10 mouse cellular contexts compared by ENCODE assay signal in the genomic region with DNA sequence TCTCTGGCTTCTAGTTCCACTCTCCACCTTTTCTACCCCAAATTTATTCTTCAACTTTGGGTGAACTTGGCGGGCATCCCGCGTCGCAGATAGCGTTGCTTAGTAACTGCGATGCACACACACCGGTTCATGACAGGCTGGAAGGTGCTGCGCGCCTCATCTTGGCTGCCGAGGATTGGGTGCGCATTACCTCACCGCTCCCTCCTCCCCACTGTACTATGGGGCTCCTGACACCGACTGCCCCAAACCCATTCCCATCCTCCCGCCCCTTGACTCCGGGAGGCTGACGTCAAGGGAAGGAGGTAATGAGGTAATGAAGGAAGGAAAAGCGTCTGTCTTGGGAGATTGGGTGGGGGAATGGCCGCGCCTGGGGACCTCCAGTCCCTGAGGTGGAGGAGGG. TPM values are rescaled to one million over a fixed set of nuclear protein-coding genes. Genes with fewer than 3 reads are reported as not detected.
DNase-seq lines count a peak whose midpoint lies in the region; ATAC-seq and TF ChIP-seq lines count a peak whose summit lies in the region.
"Had no signal": no experiment of that assay in that cellular context is flagged by ENCODE, and none has a peak within 500 bp of the region (broad histone marks: within the 10 kb centered on the region; RNA-seq: fewer than 3 reads in every experiment).

No protein-coding gene starts in this region.

- peaks cover 71% of the 10 kb centered on the region for H3K4me1 ChIP-seq in kidney, embryonic 15.5 days
- H3K4me1 ChIP-seq in heart, embryonic 14.5 days (ENCODE audit: control insufficient read depth in 2 of 2, insufficient read depth in 2 of 2, low read length in 2 of 2) = peaks cover 11 to 19% of the 10 kb centered on the region in 2 experiments
- H3K4me1 ChIP-seq in lung, postnatal 0 days (ENCODE audit: insufficient read depth, low read depth, low read length) = no peaks in the 10 kb centered on the region
- H3K4me1 ChIP-seq in thymus, adult 2 months (replicated peaks; ENCODE audit: control insufficient read depth, insufficient read depth, low read length) = no peaks in the 10 kb centered on the region

- H3K27ac ChIP-seq in kidney, embryonic 15.5 days = 0 out of 2 replicates have a peak overlapping the region, but pooled peaks have one; percentile 35
- H3K27ac ChIP-seq in heart, embryonic 14.5 days (replicated peaks in 1 of 2; ENCODE audit: control insufficient read depth in 1 of 2, insufficient read depth in 1 of 2, low read depth in 2 of 2, low read length in 2 of 2) = peak overlapping the region; percentile 31 to 65; a peak in 3 of 4 replicates
- H3K27ac ChIP-seq in lung, postnatal 0 days (ENCODE audit: low read length) = no peak overlapping the region
- H3K27ac ChIP-seq in thymus, adult 2 months (ENCODE audit: control insufficient read depth, insufficient read depth, low read length) = no peak overlapping the region

- no peak for TF ChIP-seq POLR2A in thymus, adult 2 months (IDR thresholded peaks at IDR 0.05; ENCODE audit: control insufficient read depth, extremely low read depth, insufficient read depth, low read length, poor library complexity)

- no peak for TF ChIP-seq CTCF in lung, postnatal 0 days (IDR thresholded peaks at IDR 0.05)
- TF ChIP-seq CTCF in thymus, adult 2 months (IDR thresholded peaks at IDR 0.05; ENCODE audit: borderline replicate concordance, control insufficient read depth, extremely low read depth, insufficient read depth, low read length, poor library complexity) = no peak

- DNase-seq in kidney, adult 8-10 months = no peak
- peak; percentile 38 for DNase-seq in embryo, embryonic 9.5 days (ENCODE audit: extremely low spot score)
- no peak for DNase-seq in lung, postnatal 0 days (ENCODE audit: low spot score)
- no peak for DNase-seq in left cerebral cortex, adult 18-20 months (ENCODE audit: low spot score in 2 of 2)
- DNase-seq in thymus, adult 2 months = no peak
- no peak for DNase-seq in kidney, adult 11 months

- TF ChIP-seq EP300 in lung, postnatal 0 days (IDR thresholded peaks at IDR 0.05) = no peak

- H3K4me3 ChIP-seq in kidney, embryonic 15.5 days (replicated peaks) = peak overlapping the region; percentile 23
- peak overlapping the region in 1 of 2 experiments; percentile 2; a peak in 1 of 4 replicates for H3K4me3 ChIP-seq in heart, embryonic 14.5 days (ENCODE audit: control insufficient read depth in 1 of 2, insufficient read depth in 1 of 2, low read depth in 1 of 2, low read length in 2 of 2)
- H3K4me3 ChIP-seq in lung, postnatal 0 days (ENCODE audit: low read depth, low read length) = no peak overlapping the region
- H3K4me3 ChIP-seq in thymus, adult 2 months (ENCODE audit: control insufficient read depth, insufficient read depth, low read length) = no peak overlapping the region

- 14% methylated on average over 19 of the region's 19 CpGs for WGBS in kidney, embryonic 15.5 days
- WGBS in heart, embryonic 14.5 days = 1% methylated on average over 19 of the region's 19 CpGs
- under 1% methylated on average over 19 of the region's 19 CpGs for WGBS in lung, postnatal 0 days
- 9% methylated on average over 19 of the region's 19 CpGs for WGBS in thymus, adult 2 months

- H3K27me3 ChIP-seq in kidney, embryonic 15.5 days = peaks cover 71% of the 10 kb centered on the region
- peaks cover 84% of the 10 kb centered on the region for H3K27me3 ChIP-seq in heart, embryonic 14.5 days (ENCODE audit: control insufficient read depth, insufficient read depth, low read length)
- H3K27me3 ChIP-seq in lung, postnatal 0 days (replicated peaks; ENCODE audit: insufficient read depth, low read length) = peaks cover 82% of the 10 kb centered on the region
- H3K27me3 ChIP-seq in thymus, adult 2 months (ENCODE audit: control insufficient read depth, insufficient read depth, low read length) = peaks cover 18% of the 10 kb centered on the region

- ATAC-seq in kidney, embryonic 15.5 days (replicated peaks; ENCODE audit: low FRiP score) = 0 out of 2 replicates have a peak, but pooled peaks have one; percentile 26
- peak; percentile 85 for ATAC-seq in heart, embryonic 14.5 days (ENCODE audit: insufficient number of reproducible peaks, insufficient read depth, low FRiP score, low read depth)
- ATAC-seq in lung, postnatal 0 days = peak; percentile 67

- peaks cover 18% of the 10 kb centered on the region for H3K36me3 ChIP-seq in kidney, embryonic 15.5 days
- H3K36me3 ChIP-seq in heart, embryonic 14.5 days (ENCODE audit: control insufficient read depth, insufficient read depth, low read length) = no peaks in the 10 kb centered on the region
- no peaks in the 10 kb centered on the region for H3K36me3 ChIP-seq in lung, postnatal 0 days (ENCODE audit: insufficient read depth, low read length)
- H3K36me3 ChIP-seq in thymus, adult 2 months (ENCODE audit: control insufficient read depth, insufficient read depth, low read length) = no peaks in the 10 kb centered on the region

- H3K9ac ChIP-seq in kidney, embryonic 15.5 days = peak overlapping the region; percentile 10; the same call in 1 of the 2 replicates
- no peak overlapping the region for H3K9ac ChIP-seq in heart, embryonic 14.5 days (ENCODE audit: low read length)
- no peak overlapping the region for H3K9ac ChIP-seq in lung, postnatal 0 days (replicated peaks; ENCODE audit: low read depth)

- peak overlapping the region; percentile 63 for H3K4me2 ChIP-seq in kidney, embryonic 15.5 days
- H3K4me2 ChIP-seq in heart, embryonic 14.5 days (ENCODE audit: low read length) = peak overlapping the region; percentile 26
- no peak overlapping the region for H3K4me2 ChIP-seq in lung, postnatal 0 days (replicated peaks; ENCODE audit: low read depth, low read length)

- H3K9me3 ChIP-seq in kidney, embryonic 15.5 days (replicated peaks) = no peaks in the 10 kb centered on the region
- no peaks in the 10 kb centered on the region for H3K9me3 ChIP-seq in heart, embryonic 14.5 days (ENCODE audit: control insufficient read depth, low read length)
- no peaks in the 10 kb centered on the region for H3K9me3 ChIP-seq in lung, postnatal 0 days (ENCODE audit: low read length)

RNA-seq across cellular contexts. Expression of gene Wt1, which starts 8.0 kb away (rescaled TPM):
- polyA plus RNA-seq in kidney, embryonic 15.5 days (2015; fragmentation: Nextera tagmentation; extraction: Ambion mirVana) = 126 and 130 TPM in 2 replicates
- 23.1 and 23.6 TPM in 2 replicates for polyA plus RNA-seq in heart, embryonic 14.5 days (2014; fragmentation: Nextera tagmentation; extraction: Ambion mirVana)
- polyA plus RNA-seq in lung, postnatal 0 days (2015; fragmentation: Nextera tagmentation; extraction: Ambion mirVana) = 2.1 and 2.7 TPM in 2 replicates
- under 1 TPM; 0.28 to 0.33 TPM for total RNA-seq in left cerebral cortex, adult 18-20 months (2021)
- 2.0 and 3.9 TPM in 2 replicates for polyA plus RNA-seq in thymus, adult 2 months (2012; rRNA removed)
- total RNA-seq: CH12.LX; neutrophil, adult 5-6 weeks had no signal

RNA-seq across cellular contexts. Expression of gene Gm11060, which starts 42.5 kb away (rescaled TPM):
- polyA plus RNA-seq in kidney, embryonic 15.5 days (2015; fragmentation: Nextera tagmentation; extraction: Ambion mirVana) = not detected in 2 replicates
- polyA plus RNA-seq in heart, embryonic 14.5 days (2014; fragmentation: Nextera tagmentation; extraction: Ambion mirVana) = not detected in 2 replicates
- polyA plus RNA-seq in lung, postnatal 0 days (2015; fragmentation: Nextera tagmentation; extraction: Ambion mirVana) = not detected in 2 replicates
- not detected for total RNA-seq in left cerebral cortex, adult 18-20 months (2021)
- not detected in 2 replicates for polyA plus RNA-seq in thymus, adult 2 months (2012; rRNA removed)
- total RNA-seq: CH12.LX; neutrophil, adult 5-6 weeks had no signal

Comparison
In these comparisons a context has a peak if more than half of its experiments do, and no peak if none do; other contexts are left out.
1. ATAC-seq: peak in every context shown above with its lines; median percentile 85 in heart, embryonic 14.5 days; 67 in lung, postnatal 0 days; 26 in kidney, embryonic 15.5 days.
2. H3K27ac ChIP-seq: peak in kidney, embryonic 15.5 days (single experiment) and heart, embryonic 14.5 days (2 of 2); none in lung, postnatal 0 days (single experiment) and thymus, adult 2 months (single experiment).